Mouse (Mus musculus): ENCODE data around the gene Cry1. TPM values are rescaled to one million over a fixed set of nuclear protein-coding genes. Genes with fewer than 3 reads are reported as not detected.

Gene Cry1
- total RNA-seq (2014; rRNA removed) (14.6 and 16.3 TPM in 2 replicates), polyA plus RNA-seq (2015; fragmentation: Nextera tagmentation; extraction: Ambion mirVana) (28.6 and 30.8 TPM in 2 replicates)

DNA sequence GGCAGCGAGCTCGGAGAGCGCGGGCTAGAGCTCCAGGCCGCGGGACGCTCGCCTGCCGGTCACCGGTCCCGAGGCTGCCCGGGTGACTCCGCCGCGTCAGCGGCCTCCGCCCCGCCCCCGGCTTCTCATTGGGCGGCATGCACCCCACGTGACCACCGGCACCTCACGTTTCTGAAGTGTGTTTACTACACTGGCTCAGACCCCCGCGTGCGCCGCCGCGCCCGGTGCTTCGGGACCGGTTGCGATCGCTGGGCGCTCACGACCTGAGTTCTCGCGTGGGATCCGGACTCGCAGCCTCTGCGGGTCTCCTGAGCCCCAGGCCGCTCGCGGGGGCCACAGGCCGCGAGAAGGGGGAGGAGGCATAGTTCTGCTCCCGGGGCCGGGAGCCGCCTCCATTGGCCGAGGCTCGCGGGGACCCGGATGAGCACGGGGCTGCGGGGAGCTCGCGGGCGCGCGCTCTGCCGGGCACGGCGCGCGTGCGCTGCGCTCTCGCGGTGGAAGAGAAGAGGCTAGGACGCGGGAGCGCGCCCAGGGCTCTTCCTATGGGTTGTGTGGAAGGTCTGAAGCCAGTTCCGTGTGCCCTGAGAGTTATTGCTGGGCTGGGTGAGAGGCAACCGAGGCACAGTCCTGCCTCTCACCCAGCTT lies at the start of gene Cry1:
Gene Cry1, minus strand, starts transcription at position 101 of the 645 bp plus-strand sequence.
- no peaks in the 10 kb centered on the region for H3K36me3 ChIP-seq (ENCODE audit: insufficient read depth, low read length)
- peak within 1 kb of the TSS; percentile 88 for H3K4me3 ChIP-seq (ENCODE audit: low read length)
- no peak for TF ChIP-seq CTCF (IDR thresholded peaks at IDR 0.05; ENCODE audit: low read depth)
- peaks cover 9% of the 10 kb centered on the region; the same call in 1 of the 2 replicates for H3K4me1 ChIP-seq (ENCODE audit: insufficient read depth, low read length)
- ATAC-seq (peak; percentile 97), DNase-seq (ENCODE audit: low spot score) (peak; percentile 99)
- H3K9ac ChIP-seq (replicated peaks; ENCODE audit: low read length), result peak within 1 kb of the TSS; percentile 83
- WGBS, result under 1% methylated on average over 66 of the region's 75 CpGs
- no peaks in the 10 kb centered on the region for H3K27me3 ChIP-seq (ENCODE audit: insufficient read depth, low read length)
- H3K27ac ChIP-seq, result peak within 1 kb of the TSS; percentile 86
- peak within 1 kb of the TSS; percentile 91 for H3K4me2 ChIP-seq (ENCODE audit: low read depth, low read length)
- H3K9me3 ChIP-seq (ENCODE audit: low read length), result no peaks in the 10 kb centered on the region

DNA sequence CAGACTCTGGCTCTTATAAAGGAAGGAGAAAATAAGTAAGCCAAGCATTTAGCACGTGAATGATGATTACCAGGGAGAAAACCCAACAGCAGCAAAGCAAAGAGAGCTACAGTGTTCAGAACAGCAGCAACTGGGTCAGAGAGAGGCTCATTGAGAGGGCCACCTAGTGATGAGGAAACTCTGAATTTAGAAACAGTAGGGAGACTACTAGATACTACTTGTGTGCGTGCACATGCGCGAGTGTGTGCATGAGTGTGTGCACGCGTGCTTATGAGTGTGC lies 36.8 kb upstream of the Cry1 start:
- Histone ChIP-seq H3K9me3 (ENCODE audit: low read length) (no peaks in the 10 kb centered on the region), H3K27ac (peak overlapping the region; percentile 38; the same call in 1 of the 2 replicates), H3K27me3 (ENCODE audit: insufficient read depth, low read length) (no peaks in the 10 kb centered on the region), H3K36me3 (ENCODE audit: insufficient read depth, low read length) (no peaks in the 10 kb centered on the region), H3K4me3 (ENCODE audit: low read length) (no peak overlapping the region), H3K9ac (replicated peaks; ENCODE audit: low read length) (no peak overlapping the region), H3K4me2 (ENCODE audit: low read depth, low read length) (peak overlapping the region; percentile 42; the same call in 1 of the 2 replicates), H3K4me1 (ENCODE audit: insufficient read depth, low read length) (no peaks in the 10 kb centered on the region)
- WGBS, result 81% methylated on average over 6 of the region's 6 CpGs
- DNase-seq (ENCODE audit: low spot score) (peak; percentile 48), ATAC-seq (0 out of 2 replicates have a peak, but pooled peaks have one; percentile 35)
- TF ChIP-seq CTCF (IDR thresholded peaks at IDR 0.05; ENCODE audit: low read depth), result no peak; the same call in 1 of the 2 replicates

DNA sequence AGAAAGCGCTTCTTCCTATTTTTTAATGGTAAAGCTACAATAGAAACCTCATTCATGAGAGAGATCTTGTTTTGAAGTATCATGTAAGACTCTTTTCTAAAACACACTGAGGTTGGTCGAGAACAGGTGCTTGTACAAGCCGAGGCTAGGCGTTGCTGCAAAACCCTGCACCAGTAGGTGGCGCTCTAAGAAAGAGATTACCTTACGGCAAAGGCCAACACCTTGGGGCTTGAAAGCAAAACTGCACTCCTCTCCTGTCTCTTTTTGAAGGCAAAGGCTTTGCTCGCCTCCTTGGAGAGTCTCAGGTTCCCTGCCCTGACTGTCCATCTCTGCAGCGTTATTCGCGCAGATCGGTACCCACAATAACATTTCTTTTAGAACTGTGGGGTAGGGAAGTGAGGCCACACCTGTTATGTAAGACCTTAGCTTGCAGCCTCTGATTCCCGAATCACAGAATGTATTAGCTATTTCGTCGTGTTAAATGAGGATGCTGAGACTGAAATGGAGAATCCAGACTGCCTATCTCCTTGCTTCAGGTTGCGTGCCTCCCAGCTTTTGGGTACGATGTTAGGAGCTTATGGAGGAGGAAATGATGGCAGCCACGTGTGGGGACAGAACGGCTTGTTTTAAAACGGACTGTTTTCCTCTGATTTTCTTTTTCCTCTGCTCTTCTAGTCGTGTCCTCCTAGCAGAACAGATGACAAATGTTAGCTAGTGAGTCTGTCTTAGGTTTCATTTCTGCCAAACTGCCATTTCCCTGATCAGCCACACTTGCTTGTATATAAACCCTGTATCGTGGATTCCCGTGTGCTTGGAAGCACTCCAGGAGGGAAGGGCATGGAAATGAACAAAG lies 36.3 kb upstream of the Cry1 start:
- DNase-seq (ENCODE audit: low spot score) (peak; percentile 97), ATAC-seq (peak; percentile 84)
- Histone ChIP-seq H3K4me3 (ENCODE audit: low read length) (no peak overlapping the region), H3K4me1 (ENCODE audit: insufficient read depth, low read length) (no peaks in the 10 kb centered on the region), H3K4me2 (ENCODE audit: low read depth, low read length) (peak overlapping the region; percentile 42), H3K9me3 (ENCODE audit: low read length) (no peaks in the 10 kb centered on the region), H3K9ac (replicated peaks; ENCODE audit: low read length) (no peak overlapping the region), H3K27ac (peak overlapping the region; percentile 38), H3K36me3 (ENCODE audit: insufficient read depth, low read length) (no peaks in the 10 kb centered on the region), H3K27me3 (ENCODE audit: insufficient read depth, low read length) (no peaks in the 10 kb centered on the region)
- TF ChIP-seq CTCF (IDR thresholded peaks at IDR 0.05; ENCODE audit: low read depth), result peak; percentile 97
- 23% methylated on average over 22 of the region's 22 CpGs for WGBS

DNA sequence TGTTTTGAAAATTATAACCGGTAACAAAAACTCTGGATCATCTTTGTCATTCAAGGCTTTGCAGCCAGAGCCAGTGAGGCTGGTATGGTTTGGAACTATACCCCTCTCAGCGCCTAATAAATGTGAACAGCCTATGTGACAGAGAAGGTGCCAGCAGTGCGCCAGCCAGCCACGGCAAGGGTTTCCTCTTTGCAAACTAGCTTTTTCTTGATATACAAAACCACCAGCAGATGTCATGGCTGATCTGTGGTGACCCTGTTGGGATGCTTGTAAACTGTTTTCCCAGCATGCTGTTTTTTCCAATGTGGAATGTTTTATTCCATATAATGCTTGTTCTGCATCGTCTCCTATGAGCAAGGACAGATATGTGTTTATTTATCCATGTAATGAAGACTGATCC lies 30.0 kb upstream of the Cry1 start:
- H3K27ac ChIP-seq, result no peak overlapping the region
- peak; percentile 73; the same call in 1 of the 2 replicates for ATAC-seq

DNA sequence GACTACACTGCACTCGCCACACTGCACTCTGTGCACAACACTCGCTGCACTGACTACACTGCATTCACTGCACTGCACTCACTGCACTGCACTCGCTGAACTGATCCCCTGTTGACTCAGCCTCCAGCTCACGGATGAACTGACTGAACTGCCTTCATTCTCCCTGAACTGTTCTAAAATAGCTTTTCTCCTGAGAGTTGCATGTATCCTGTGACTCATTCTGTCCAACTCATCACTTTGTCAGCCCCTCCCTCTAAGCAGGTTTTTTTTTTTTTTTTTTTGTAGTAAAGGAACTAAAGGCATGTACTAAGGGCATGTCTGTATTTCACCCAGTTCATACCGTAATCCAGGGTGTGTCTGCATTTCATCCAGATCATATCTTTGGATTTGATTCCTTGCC lies 26.8 kb upstream of the Cry1 start:
- ATAC-seq, result no peak
- no peak for TF ChIP-seq CTCF (IDR thresholded peaks at IDR 0.05; ENCODE audit: low read depth)

More for the DNA sequence above, 30.0 kb upstream of the Cry1 start:
- Histone ChIP-seq H3K9me3 (ENCODE audit: low read length) (no peaks in the 10 kb centered on the region), H3K4me1 (ENCODE audit: insufficient read depth, low read length) (no peaks in the 10 kb centered on the region), H3K4me3 (ENCODE audit: low read length) (no peak overlapping the region), H3K4me2 (ENCODE audit: low read depth, low read length) (peak overlapping the region; percentile 39), H3K9ac (replicated peaks; ENCODE audit: low read length) (no peak overlapping the region), H3K36me3 (ENCODE audit: insufficient read depth, low read length) (no peaks in the 10 kb centered on the region), H3K27me3 (ENCODE audit: insufficient read depth, low read length) (no peaks in the 10 kb centered on the region)
- 49% methylated on average over 5 of the region's 5 CpGs for WGBS
- DNase-seq (ENCODE audit: low spot score), result peak; percentile 82
- TF ChIP-seq CTCF (IDR thresholded peaks at IDR 0.05; ENCODE audit: low read depth), result peak; percentile 81

DNA sequence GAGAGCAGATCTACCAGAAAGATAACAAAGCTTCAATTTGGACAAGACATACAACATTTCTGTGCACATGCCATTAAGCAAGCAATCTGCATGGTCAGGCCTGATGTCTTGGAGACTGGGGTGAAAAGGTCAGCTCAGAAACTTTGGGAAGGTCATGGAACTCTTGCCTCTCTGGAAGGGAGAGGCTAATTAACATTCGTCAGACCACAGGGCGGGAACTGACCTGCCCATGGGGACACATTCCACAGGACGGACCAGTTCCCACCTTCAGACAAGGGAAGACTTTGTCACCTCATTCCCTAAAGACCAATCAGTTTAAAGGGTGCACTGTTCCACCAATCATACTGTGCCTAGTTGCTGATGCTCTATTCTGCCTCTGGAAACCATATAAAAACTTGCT lies 25.3 kb upstream of the Cry1 start:
- TF ChIP-seq CTCF (IDR thresholded peaks at IDR 0.05; ENCODE audit: low read depth), result no peak
- no peaks in the 10 kb centered on the region for H3K27me3 ChIP-seq (ENCODE audit: insufficient read depth, low read length)
- no peak overlapping the region for H3K4me2 ChIP-seq (ENCODE audit: low read depth, low read length)
- DNase-seq (ENCODE audit: low spot score) (no peak), ATAC-seq (no peak)
- no peaks in the 10 kb centered on the region for H3K36me3 ChIP-seq (ENCODE audit: insufficient read depth, low read length)
- no peaks in the 10 kb centered on the region for H3K9me3 ChIP-seq (ENCODE audit: low read length)
- H3K4me3 ChIP-seq (ENCODE audit: low read length), result no peak overlapping the region
- WGBS, result 80% methylated on average over 3 of the region's 3 CpGs
- no peaks in the 10 kb centered on the region for H3K4me1 ChIP-seq (ENCODE audit: insufficient read depth, low read length)
- no peak overlapping the region for H3K9ac ChIP-seq (replicated peaks; ENCODE audit: low read length)
- no peak overlapping the region for H3K27ac ChIP-seq

More for the DNA sequence above, 26.8 kb upstream of the Cry1 start:
- no peak overlapping the region for H3K9ac ChIP-seq (replicated peaks; ENCODE audit: low read length)
- H3K36me3 ChIP-seq (ENCODE audit: insufficient read depth, low read length), result no peaks in the 10 kb centered on the region
- no peak overlapping the region for H3K27ac ChIP-seq
- no peak overlapping the region for H3K4me2 ChIP-seq (ENCODE audit: low read depth, low read length)
- 88% methylated on average over 5 of the region's 5 CpGs for WGBS
- no peak for DNase-seq (ENCODE audit: low spot score)
- no peaks in the 10 kb centered on the region for H3K4me1 ChIP-seq (ENCODE audit: insufficient read depth, low read length)
- no peaks in the 10 kb centered on the region for H3K27me3 ChIP-seq (ENCODE audit: insufficient read depth, low read length)
- H3K4me3 ChIP-seq (ENCODE audit: low read length), result no peak overlapping the region
- H3K9me3 ChIP-seq (ENCODE audit: low read length), result no peaks in the 10 kb centered on the region

Data from hindbrain, postnatal 0 days (tissue).